Mouse (Mus musculus): ENCODE results near the gene Slc6a18.

DNA sequence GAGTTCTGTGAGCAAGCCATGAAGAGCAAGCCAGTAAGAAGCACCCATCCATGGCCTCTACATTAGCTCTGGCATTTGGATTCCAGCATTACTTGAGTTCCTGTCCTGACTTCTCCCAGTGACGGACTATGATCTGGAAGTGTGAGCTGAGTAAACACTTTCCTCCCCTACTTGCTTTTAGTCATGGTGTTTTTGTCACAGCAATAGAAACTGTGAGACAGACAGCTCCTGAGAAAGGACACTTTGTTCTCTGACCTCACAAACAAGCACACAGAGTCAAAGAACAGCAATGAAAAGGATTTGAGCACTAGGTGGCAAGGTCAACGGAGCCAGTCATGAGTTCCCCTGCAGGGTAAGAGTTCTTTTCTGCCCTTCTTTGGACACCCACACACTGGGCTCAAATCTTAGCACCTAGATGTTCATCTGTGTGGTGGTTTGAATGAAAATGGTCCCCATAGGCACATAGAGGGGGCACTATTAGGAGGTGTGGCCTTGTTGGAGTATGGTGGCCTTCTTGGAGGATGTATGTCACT lies 17.6 kb downstream of the Slc6a18 start:
- TF ChIP-seq CTCF (IDR thresholded peaks at IDR 0.05; ENCODE audit: low read depth, low read length) (no peak), TAL1 (conservative IDR thresholded peaks at IDR 0.05; ENCODE audit: low read depth, low read length) (no peak)

All from G1E (cell line).